Mouse (Mus musculus) telencephalon, adult 2 months (tissue): ENCODE measurements around the gene Gin1.

ENCODE experiments used
- DNase-seq: peaks from one replicate; pipeline ENCODE4 v3.0.0-alpha.2; 2011; ENCODE audit warnings: low read depth, low spot score

Gin1 gene

DNA sequence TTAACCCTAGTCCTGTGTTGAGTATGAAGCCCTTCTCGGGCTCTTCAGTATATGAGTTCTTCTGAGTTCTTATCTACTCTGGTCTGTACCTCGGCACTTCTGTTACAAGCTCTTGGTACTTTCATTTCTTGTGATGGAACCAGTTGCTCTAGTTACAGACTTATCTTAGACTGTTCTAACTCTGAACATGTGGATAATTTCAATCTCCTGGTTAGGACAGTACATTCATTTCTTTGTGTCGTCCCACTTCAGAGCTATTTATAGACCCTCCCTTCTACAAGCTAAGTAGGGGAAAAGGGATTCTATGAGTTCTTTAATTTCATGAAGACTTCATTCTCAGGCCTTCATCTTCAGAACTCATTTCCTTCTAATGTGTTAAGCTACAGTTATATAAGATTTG, 17.7 kb downstream of the Gin1 start:
- DNase-seq, result no peak

DNA sequence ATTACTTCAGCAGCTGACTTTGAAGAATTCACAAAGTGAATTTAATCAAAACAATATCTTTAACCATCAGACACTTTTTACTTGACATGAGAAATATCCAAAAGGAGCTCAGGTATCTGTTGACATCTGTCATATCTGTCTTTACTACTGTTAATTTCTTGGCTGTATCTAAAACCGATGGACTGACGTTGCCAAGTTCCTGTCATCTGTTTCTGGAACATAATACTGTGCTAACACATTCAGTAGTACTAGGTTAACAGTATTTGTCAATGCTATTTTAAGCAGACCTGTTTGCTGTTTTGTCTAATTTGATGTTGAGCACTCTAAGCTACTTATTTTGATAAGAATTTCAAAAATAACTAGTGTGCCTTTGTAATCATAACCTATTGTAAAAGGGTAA, 18.5 kb downstream of the Gin1 start:
- no peak for DNase-seq

DNA sequence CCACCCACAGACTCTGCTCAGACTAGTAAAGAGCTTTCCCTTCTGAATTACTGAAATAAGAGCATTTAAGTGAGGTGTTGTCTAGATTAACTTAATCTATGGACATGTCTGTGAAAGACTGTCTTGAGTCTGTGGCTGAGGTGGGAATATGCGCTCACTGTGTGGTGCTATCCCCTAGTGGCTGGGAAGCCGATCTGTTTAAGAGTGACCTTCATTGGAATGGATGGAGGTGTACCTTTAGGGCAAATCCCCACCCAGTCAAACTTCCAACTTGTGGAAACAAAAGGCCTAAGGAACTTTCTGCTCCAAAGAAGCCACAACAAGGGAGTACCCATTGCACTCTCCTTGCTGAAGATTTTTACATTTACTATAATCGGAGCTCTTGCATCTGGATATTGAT, 24.1 kb downstream of the Gin1 start:
- DNase-seq, result no peak

DNA sequence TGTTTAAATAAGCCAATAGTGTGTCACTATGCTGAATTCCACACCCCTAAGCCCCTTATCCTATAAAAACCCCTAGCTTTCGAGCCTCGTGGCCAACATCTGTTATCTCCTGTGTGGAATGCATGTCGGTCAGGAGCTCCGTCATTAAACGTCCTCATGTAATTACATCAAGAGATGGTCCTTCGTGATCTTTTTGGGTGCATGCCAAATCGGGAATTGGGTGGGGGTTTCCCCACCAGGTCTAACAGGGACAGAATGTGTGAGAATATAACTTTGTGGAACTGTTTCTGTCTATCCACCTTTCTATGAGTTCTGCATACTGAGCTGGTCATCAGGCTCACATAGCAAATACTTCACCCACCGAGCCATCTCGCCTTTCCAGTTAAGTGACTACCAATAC, 26.0 kb downstream of the Gin1 start:
- DNase-seq, result no peak

DNA sequence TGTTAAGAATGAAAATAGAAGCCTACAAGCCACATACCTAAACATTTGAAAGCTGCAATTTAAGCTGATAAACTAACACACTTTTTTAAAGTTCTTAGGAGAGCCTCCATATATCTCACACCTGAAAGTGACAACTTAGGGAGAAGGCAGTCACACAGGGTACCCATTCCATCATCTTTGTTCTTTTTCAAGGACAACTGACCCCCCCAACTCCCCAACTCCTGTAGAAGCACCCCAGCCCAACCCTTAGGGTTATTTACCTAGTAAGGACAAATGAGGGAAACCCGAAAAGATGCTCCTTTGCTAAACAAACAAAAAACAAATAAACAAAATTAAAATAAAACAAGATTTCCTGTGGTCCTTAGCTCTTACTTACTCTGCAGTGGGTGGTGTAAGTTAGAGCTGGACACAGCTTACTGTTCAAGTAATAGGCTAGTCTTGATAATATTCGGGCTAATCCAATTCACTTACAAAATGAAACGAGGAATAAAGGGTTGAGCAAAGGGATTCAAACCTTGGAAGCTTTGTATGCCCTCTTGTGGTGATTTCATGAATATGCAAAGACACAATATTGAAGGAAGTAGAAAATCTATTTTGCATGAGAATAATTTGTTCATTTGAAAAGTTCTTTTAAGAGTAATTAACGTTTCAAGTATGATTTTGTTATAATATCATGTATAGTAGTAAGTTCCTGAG, 32.4 kb downstream of the Gin1 start:
- DNase-seq, result no peak

DNA sequence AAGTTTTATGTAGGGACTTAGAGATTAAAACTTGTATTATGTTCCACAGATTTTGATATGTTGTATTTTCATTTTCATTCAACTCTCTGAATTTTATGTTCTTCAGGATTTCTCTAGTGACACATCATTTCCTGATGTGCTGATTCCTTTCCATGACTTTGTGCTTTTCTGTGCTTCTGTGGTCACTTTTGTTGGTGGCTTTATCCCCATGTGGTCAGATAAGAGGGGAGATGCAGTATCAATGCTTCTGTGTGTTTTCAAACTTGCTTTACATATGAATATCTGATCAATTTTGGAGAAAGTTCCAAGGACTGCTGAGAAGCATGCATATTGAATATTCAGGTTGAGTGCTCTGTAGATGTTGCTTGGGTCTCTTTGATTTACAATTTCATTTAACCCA, 34.5 kb downstream of the Gin1 start:
- DNase-seq, result no peak

DNA sequence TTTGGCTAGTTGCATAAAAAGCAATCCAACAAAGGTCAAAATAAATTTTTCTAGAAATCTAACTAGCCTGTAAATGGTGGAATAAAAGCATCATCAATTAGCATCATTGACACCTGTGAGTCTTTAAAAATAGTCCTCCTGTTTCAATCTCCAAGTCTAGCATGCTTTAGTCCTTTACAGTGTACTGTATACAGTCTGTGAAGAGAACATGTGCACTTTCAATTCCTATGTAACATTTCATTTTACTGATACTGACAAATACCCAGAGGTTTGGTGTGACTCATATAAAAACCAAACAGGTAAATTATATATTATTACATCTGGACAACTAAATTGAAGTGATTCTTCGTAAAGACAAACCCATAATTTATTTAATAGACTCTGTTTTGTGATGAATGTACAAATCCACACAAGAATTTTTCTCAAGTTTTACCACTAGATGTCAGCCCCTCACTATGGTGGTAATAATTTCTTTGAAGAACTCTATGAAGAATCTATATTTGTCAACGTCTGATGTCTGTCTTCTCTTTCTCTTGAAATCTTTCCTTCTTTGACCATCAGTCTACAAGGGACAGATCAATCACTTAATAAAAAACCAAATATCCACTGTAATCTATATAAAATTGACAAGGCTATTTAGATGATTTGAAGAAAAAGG, 39.4 kb downstream of the Gin1 start:
- peak; percentile 44 for DNase-seq

DNA sequence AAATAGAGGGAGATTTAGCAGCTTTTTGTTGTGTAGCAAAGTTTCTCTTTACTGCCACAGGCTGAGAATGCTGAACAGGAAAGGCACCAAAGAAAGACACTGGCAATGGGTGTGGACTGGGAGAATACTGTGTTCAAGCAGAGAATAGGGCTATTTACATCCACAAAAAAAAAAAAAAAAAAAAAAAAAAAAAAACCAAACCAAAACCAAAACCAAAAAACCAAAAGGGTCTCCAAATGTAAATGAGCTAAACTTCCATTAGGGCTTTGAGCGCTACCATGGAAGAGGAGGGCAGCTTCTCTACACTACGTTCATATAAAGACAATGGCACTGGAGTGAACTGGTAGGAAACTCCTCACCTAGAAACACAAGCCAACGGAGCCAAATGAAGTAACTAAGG, 51.3 kb downstream of the Gin1 start:
- no peak for DNase-seq

DNA sequence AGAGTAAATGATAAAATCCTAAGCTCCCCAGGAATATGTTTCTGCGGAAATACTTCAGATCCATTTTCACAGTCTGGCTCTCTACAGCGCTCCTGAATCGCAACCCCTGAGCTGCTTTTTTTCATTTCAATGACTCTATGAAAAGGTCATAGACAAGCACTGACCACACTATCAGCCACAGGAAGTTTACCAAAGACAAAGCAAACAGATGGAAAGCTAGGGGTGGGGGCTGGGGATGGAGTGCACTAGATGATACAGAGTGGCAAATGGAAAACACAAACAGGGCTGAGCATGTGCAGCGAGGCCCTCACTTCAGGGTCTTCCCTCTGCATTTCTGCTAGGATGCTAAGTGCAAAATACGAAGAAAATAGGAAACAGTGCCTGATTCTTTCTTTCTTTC, 52.2 kb downstream of the Gin1 start:
- DNase-seq, result no peak

DNA sequence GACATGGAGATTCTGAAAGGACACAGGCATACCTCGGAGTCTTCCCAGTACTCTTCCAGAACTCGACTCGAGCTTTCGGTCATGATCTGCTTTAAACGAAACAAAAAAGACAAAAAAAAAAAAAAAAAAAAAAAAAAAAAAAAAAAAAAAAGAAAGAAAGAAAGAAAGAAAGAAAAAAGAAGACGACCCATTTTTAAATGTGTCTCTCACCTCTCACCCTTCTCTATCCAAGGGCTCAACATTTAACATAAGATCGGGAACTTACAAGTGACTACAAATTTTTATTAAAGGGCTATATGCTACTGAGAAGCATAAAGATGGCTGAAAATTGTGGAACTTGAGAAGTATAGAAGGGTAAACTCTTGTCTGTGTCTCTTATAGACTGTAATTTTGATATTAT, 52.9 kb downstream of the Gin1 start:
- DNase-seq, result no peak

DNA sequence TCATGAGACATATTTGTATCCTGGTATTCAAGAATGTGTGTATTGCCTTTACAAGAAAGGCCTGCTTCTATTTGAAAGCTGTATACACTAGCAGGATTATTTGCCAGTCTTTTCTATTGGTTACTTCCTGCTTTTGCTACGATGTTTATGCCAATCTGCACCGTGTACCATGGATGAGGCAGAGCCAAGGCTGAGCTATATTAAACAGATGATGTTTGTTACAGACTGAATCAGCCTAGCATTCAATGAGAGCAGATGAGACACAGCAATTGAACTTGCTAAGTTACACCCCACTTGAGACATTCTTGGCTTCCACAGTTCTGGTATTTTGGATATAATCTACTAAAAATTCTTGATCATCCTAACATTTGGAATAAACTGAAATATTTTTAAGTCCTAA, 57.6 kb downstream of the Gin1 start:
- peak; percentile 67 for DNase-seq

DNA sequence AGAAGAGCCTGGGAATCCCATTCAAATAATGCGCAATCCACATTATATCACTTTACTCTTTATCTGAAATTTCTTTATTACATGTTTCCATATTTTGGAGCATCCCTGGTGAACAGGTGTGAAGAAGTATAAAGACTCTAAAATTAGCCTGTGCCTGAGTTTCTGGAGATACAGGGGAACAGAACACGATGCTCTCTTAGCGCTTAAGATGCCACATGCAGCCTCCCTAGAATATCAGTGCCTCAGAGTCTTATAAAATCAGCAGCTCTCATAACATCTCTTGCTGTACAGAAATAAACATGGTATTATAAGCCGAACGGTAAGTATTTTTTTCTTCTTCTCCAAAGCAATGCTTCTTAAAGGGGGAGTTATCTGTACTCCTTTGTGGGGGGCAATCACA, 58.1 kb downstream of the Gin1 start:
- DNase-seq, result peak; percentile 50

DNA sequence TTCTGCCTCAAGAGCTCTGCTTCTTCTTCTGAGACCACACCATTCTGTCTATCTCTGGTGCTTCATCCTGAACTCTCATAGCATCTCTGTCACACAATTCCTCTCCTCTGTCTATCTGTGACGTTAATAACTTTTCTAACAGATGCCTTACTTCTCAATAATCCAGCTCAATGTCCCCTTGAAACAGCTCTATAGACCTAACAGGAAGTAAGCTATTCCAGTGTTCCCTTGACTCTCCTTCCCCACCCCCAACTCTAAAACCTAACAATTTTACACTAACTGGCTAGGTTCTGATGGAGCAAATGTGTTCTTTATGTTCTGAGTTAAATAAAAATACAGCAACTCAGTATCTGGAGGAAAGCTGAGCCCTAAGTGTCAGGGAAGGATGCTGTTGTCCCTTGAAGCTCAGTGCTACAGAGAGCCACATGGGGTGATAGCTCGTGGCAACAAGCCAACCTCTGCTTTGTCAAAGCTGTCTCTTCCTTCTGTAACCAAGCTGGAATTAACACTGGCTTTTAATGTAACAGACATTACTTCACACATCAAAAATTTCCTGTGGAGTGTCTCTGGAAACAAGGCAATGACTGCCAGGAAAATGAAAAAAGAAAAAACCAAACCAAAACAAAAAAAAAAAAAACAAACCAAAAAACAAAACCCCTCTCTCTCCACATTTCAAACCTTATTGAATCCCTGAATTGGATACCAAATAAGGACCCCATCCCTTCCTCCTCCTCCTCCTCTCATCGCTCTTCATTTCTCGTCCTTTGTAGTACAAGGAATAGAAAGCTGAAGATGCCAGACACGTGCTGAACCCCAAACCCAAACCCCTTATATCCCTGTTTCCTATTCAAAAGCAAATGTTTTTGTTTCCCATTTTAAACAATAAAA, 63.7 kb downstream of the Gin1 start:
- peak; percentile 38 for DNase-seq

DNA sequence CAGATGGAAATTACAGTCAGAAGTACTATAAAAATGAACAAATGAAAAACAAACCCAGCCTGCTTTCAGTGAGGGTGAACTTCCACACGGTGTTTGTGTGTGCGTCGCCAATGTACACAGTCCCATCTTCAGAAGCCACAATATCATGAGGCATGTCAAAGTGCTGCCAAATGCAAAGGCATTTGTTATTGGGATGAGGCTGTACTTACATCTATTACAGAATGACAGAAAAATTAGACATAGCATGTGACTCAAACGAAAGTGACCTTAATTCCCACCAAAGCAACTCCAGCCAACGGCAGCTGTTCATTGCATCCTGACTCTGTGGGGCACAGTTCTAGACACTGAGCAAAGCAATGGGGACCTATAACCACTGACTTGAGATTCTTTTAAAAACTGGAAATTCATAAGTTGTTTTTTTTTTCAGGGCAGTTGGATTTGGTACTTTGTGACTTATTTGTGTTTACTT, 64.4 kb downstream of the Gin1 start:
- DNase-seq, result no peak
